Mouse (Mus musculus) gastrocnemius, postnatal 4 days (tissue): ENCODE results near the gene C1qtnf1. TPM values are rescaled to one million over a fixed set of nuclear protein-coding genes. Genes with fewer than 3 reads are reported as not detected.
A peak's percentile ranks its signal among the peaks of the same experiment; 100 is the strongest.

Source experiments
- DNase-seq, 2 experiments: peaks; one replicate each; pipeline ENCODE4 v3.0.0; 2021 to 2022; ENCODE audit warnings: low spot score in 2 of 2, mixed read lengths in 2 of 2
- total RNA-seq, 2 experiments: library from RNA; stranded (reverse); gene quantifications; 2 replicates each; pipeline ENCODE4 v1.2.3; 2021

The C1qtnf1 gene
- total RNA-seq, 2 experiments from 2014 or later = 33.2 to 37.6 TPM

DNA sequence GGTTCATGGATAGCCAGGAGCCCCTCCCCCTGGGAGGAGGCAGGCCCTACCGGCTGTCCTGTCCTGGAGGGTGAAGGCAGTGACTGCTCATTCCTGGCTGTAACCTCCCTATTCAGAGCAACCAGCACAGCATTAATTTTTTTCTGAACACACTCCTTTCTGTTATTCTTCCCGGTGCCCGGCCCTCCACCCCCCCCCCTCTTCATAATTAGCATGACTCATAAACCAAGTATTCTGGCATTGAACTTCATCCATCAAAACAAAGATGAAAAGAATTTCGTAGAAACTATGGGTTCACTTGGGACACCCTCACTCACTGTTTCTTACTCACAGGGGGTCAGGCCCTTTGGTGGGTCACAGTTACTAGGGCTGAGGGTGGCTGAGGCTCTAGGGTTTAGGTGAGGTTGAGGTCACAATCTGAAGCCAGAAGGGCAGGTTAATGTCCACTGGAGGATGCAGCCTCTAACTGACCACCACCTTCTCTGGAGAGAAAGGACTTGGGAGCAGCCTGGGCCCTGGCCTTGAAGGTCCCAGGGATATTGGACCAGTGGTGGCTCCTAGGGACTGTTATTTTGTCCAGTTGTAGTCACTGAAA is 2.4 kb downstream of the C1qtnf1 start:
- DNase-seq = no peak

DNA sequence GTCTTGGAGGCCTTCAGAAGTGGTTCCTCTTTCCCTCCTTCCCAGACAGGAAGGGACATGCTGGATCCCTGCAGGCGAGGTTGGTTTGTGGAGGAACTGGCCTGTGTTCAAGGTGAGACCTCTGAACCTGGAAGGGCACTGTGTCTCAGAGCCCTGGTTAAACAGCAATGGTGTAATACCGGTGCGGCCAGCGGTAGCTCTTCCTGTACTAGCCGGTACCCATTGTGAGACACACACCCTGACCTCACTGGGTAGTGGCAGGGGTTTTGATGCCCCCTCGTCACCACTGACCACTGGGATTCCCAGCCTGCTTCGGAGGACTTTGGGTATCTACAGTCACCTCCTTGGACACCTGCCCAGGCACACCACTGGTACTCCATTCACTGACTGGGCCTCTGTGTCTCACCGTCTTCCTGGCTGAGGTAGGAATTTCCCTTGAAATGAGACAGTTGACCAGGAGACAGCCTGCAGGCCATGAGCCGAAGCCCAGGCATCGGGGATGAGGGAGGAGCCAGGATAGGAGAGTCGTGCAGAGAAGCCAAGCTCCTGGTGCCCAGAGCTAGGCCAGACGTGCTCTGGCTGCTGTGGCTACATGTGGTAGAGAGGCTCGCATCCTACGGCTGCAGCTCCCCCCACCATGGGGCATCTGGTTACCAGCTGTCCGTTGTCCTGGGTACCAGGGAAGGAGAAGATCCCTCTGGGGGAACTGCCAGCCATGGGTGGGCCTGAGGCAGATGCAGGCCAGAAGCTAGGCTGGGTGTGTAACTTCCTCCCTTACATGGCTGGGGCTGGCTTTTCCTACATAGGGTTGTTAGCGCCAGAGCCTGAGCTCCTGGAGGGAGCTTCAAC is 3.3 kb downstream of the C1qtnf1 start:
- no peak for DNase-seq

DNA sequence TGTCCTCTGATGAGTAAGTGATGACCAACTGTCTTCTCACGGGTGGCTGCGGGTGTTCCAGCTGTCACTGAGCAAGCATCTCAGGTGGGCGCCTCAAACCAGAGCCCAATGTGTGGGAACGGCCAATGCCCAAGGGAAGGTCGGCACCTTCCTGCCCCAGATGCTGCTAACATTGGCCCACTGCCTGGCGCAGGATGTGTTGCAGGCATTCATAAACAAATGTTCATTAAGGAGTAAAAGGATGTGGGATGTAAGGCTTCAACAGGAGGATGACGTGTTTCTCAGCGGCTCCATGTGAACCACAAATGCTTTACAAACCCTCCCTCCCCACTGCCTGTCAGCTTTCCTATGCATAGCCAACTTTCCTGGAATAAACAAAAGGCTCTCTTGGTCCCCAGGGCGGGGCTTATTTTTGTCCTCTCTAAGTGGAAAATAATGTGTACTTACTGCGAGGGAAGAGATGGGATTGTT is 5.4 kb downstream of the C1qtnf1 start:
- no peak for DNase-seq

DNA sequence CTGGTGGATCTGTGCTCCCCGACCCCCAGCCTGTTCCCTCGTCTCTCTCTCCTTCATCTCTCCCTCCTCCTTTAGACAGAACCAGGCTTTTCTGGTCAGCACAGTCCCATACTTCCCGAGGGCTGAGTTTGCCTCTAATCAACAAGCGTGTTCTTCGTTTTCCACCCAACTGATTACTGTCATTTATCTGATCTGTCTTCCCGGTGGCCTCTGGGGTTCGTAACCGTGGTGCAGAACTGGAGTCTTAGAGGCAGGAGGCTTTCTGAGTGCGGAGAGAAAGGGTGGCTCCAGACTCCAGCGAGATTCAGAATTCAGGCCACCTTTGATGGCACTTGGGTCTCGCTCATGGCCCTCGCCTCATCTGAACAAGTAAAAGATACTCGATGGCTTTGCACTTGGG is 6.1 kb downstream of the C1qtnf1 start:
- DNase-seq = no peak

DNA sequence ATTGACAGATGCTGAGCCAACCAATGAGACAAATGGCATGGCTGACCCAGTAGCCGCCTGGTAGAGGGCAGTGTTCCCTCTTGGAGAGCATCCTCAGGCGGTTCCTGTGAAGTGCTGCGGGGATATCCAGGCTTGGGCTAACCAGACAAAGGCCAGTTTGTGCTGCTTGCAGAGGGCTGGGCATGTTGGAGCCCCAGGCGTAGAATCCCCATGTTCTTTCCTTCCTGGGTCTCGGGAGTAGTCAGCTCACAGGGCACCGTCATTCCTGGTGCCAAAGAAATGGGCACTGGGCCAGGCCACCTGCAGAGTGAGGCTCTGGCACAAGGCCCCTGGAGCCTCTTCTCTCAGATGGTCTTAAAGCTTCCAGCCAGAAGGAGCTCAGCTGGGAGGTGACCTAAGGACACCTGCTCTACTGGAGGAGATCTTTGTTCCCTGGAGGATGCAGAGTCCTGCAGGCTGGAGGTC is 8.5 kb downstream of the C1qtnf1 start:
- no peak for DNase-seq

DNA sequence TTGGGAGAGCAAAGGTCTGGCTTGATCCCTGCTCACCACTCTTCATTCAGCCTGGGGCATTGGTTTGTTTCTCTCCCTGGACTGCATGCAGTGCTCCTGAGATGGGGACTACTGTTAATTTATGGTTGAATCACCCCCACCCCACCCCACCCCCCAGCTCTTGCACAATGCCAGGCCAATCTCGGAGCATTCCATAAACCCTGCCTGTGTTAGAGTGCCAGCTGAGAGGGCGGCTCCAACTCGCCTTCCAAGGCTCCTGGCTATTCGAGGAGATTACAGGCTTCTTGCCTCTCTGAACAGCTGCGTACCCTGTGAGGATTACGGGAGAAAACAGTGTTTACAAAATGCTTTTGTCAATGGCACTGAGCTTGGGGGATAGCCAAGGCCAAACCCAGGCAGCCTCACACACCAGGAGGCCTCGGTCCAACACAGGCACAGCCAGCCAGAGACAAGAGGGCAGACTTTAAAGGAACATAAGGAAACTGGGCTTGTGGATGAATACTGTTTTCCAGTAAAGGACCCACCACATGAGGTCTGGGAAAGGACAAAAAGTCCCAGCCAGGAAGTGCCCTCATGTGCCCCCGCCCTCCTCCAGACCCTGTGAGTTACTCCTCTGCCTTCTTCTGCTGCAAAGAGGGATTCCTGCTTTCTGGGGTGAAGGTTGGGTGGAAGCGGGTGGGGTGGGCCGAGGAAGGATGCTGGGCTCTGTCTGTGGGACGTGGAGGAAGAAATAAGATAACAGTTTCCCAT is 10.8 kb downstream of the C1qtnf1 start:
- DNase-seq = no peak

DNA sequence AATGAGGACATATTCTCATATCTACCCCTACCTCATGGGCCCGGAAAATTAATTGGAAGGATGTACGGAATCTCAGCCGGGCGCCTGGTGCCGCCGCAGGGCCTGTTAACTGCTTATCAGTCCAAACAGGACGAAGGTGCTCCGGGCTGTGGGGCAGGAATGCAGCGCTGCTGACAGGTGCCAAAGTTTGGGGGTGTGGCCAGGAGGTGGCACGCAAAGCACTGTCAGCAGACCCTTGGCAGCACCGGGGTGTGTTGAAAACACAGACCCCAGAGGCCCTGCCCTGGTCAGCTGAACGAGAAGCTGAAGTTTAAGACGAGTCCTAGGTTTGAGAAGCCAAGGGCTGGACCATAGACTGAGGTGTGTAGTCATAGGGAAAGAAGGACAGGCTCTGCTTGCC is 14.7 kb downstream of the C1qtnf1 start:
- DNase-seq = no peak

DNA sequence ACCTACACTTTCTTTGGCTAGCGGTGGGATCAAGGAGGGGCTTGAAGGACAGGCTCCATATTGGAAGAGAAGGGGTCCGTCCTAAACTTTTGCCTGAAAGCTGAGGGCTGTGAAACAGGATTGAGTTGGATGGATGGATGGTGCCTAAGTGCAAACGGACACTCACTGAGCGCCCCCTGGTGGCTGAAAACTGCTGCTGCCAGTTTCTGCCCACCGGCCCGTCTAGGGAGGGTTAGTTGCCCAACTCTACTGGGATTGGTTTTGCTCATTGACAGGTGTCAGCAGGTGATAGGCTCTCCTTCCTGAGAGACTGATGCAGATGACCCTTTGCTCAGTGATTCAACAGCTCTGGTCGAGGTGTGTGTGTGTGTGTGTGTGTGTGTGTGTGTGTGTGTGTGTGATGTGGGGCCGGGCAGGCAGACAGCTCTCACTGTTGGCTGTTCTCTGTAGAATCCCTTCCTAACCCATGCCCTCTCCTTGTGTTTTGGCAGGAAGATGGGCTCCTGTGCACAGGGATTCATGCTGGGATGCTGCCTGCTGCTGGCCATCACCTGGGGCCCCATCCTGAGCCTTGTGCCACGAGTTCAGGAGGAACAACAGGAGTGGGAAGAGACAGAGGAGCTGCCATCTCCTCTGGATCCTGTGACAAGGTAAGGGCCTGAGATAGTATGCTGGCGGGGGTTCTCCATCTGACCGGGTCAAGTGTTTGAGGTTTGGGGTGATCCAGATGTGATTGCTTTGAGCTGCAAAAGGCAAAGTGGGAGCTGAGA is 15.4 kb downstream of the C1qtnf1 start:
- peak; percentile 78 to 81 for DNase-seq

DNA sequence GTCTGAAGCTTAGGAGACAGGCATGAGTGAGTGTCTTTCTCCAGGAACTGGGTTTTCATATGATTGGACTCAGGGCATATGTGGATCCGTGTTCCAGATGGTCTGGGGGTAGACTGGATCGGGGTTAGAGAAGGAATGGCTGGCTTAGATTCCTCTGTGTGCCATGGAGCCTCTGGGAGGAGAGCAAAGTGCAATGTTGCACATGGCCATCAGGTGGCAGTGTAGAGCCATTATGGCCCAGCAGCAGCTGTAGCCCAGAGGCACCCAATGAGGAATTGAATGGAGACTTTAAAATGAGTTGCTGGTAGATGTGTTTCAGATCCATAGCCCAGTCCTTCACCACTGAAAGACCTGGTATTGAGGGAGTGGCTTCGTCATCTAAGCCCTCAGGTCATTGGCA is 17.8 kb downstream of the C1qtnf1 start:
- DNase-seq = peak in 1 of 2 experiments; percentile 64

DNA sequence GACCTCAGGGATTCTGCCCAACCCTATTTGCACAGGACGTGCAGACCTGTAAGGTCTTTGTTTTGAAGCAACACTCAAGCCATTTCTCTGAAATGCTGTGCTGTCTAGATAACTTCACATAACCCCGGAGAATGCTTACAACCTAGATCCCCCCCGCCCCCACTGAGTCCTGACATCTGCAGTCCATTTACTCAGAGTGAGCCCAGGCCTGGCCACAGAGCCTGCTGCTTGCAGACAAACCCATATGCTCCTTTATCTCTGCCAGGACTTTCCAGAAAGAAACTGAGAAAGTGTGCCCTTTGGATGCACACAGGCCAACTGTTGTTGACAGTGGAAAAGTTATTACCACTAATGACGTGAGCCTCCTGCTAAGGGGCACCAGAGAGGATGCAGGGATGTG is 19.3 kb downstream of the C1qtnf1 start:
- DNase-seq = no peak

DNA sequence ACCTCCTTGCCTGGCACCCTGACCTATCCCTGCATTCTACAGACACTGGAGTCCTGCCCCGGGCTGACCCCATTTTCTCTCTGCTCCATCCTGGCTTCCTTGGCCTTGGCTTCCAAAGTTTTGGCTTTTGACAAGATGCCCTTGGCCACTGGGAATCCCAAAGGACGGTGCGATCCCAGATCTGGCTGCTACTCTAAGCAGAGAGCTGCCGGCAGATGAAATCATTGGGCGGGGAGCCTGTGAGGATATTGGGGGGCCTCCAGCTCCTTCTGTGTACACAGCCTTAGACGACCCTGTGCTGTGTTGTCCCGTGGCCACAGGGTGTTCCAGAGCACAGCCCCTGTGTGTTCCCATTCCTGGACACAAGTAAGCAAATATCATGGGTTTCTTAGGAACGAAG is 20.4 kb downstream of the C1qtnf1 start:
- DNase-seq = peak; percentile 58 to 82

DNA sequence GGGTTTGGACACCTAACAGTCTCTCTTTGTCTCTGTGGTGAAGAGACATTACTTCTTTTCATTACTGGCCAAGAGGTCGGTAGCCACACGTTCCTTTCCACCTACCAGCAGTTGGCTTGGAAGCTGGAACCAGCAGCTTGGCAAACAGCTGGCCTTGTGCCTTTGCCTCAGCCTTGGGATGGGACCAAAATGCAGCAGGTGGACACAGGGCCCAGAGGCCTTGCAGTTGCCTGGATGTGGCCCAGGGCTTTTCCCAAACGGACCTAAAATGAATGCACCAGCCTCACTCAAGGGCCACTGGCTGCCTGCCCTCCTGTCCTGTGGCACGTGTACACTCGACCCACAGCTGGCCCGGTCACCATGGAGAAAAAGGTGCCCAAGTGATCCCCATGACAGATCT is 23.2 kb downstream of the C1qtnf1 start:
- no peak for DNase-seq

DNA sequence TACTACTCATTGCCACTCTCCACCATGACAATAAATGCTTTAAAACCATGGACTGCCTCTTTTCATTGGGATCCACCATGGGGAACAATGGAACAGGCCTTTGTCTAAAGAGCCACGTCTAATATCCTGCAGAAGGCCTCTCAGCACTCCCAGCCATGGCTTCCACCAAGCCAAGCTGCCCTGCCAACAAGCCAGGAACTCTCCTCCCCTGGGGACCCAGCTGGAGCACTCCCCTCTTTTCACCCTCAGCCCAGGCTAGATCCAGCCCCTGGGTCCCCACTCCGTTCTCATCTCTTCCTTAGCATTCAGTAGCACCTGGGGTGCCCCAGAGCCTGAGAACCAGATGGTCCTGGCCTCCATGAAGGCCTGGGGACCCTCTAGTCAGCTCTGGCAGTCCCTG is 25.0 kb downstream of the C1qtnf1 start:
- no peak for DNase-seq

DNA sequence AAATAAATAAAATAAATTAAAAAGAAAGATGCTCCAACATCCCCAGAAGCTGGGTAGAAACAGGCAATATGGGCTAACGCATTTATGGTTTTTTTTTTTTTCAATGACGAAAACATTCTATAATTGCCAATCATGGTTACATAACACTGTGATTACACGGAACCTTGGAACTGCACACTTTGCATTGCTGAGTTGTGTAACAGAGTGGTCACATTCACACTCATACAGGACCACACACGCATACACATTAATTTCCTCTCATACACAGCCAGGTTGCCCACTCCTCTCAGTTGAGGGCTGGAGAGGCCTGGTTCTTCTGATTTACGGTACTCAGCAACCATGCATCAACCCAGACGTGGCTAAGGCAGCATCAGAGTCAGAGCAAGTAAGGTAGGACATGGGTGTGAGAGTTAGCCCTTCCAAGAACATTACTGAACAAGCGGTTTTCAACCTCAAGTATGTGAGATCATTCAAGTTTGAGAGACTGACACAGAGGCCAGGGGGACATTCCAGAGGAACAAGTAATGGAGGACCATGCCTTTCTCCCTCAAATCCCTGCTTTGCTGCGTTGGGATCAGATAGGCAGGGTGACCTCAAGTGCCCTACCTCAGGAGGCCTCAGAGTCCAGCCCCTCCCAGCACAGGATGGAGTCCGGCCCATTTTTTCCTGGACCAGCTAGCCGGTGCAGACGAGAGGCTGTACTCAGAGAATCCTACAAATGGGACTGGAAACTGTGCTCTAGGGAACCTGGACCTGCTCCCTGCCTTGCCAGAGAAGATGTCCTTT is 26.1 kb downstream of the C1qtnf1 start:
- peak in 1 of 2 experiments; percentile 64 for DNase-seq

DNA sequence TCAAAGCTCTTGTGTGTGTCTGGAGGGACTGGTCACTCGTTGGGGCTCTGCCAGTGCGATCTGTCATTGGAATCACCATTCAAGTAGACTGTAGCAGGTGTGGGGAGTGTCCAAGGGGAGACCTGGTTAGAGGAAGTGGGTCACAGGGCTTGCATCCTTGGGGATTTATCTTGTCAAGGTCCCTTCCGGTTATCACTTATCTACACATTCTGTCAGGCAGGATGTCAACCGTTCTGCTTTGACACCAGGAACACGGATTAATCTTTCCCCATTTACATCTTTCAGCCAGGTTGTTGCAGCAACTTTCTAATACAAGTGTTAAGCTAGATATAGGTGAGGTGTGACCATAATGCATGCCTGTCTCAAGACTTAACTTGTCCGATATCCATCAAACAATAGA is 27.8 kb downstream of the C1qtnf1 start:
- no peak for DNase-seq

DNA sequence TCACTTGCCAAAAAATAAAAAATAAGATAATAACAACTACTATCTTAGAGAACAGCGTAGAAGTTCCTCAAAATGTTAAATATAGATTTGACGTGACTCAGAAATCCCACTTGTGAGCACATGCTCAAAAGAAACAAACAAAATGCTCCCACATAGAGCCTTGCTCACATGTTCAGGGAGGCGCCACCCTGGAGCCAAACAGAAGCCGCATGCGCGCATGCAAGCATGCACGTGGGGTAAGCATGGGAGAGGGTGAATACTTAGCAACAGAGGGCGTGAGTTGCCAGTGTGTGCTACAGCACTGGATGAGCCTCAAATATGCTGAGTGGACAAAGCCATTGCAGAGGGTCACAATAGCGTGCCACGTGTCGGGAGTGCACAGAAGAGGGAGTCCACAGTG is 28.9 kb downstream of the C1qtnf1 start:
- DNase-seq = no peak

DNA sequence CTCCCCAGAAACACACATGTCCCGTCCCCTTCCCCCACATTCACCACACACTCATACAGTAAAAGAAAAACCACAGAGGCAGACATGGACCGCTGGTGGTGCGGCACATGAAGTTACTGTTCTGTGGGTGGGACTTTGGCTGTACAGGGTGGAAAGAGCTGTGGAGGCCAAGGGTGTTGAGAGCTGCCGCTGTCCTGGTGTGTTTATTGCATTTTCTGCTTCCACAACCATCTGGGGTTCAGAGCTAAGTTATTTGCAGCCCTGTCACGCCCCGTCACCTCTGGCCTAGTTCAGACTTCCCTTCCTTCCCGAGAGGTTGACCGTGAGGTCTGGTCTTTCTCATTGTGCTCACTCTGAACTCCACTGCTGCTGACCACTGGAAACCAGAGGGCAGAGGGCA is 31.0 kb downstream of the C1qtnf1 start:
- DNase-seq = peak in 1 of 2 experiments; percentile 61

DNA sequence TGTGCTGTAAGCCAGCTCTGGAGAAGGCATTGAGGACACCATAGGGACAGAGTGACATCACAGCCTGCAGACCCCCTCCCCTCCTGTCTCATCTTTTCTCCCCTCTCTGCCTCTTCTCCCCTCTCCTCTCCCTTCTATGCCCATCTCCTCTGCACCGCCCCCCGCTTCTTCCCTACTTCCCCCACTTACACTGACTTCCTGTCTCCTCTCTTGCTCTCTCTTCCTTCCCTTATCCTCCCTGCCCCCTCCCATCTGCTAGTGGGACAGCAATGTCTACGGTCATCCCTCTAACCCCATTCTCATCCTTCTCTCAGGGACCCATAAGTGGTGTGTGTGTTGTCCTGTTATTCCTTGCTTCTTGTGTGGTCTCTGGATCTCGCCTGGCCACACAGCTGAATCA is 31.5 kb downstream of the C1qtnf1 start:
- DNase-seq = no peak

DNA sequence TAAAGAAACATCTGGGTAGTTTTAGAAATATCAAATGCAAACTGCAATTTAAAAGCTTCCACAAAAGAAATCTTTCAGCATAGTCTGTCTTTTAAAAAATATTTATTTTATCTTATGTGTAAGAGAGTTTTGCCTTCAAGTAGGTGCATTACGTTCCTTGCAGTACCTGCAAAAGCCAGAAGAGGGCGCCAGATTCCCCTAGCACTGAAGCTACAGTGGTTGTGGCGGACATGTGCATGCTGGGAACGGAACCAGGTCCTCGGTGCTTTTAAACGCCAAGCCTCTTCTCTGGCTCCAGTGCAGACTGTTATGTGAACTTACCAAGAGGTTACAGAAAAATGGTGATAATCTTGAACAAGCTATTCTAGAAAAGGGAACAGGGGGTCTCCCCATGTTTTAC is 32.3 kb downstream of the C1qtnf1 start:
- DNase-seq = no peak

DNA sequence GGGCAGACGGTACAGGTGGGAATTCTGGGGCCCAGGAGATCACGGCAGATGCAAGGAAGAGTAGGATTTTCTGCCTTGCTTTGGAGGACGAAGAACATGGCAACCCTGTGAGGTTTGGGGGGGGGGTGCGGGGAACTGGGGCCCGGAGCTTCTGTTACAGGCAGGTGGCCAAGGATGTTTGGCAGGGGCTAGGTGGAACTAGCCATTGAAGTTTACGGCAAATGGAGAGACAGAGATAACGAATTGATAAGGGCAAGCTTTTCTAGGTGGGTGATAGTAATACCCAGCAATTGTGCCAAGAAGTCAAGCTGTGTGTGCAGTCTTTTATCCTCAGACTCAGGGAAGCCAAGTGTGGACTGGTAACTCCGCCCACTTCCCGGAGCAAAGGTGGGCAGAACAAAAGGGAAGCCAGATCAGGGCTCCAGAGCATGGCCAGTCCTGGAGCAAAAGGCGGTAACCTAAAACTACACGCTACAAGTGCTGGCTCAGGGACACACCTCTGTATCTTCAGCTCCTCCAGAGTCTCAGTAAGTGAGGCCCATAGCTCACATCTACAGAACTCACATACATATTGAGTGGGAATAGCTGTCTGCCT is 39.5 kb downstream of the C1qtnf1 start:
- no peak for DNase-seq
